Mouse (Mus musculus): Measurements from ENCODE around the gene Hist2h2ab. TPM values are rescaled to one million over a fixed set of nuclear protein-coding genes. Genes with fewer than 3 reads are reported as not detected.

Hist2h2ab gene
- polyA plus RNA-seq, 1 experiment from 2014 or later: 1.3 TPM

GRCm38 (mm10) chr3:96247356-96248140 is 27.9 kb downstream of the Hist2h2ab start:
- no peak for ATAC-seq (ENCODE audit: low read depth)
- peak overlapping the region; percentile 53 for H3K4me3 ChIP-seq (ENCODE audit: low read length)
- H3K9ac ChIP-seq (ENCODE audit: low read length): peak overlapping the region; percentile 68
- no peaks in the 10 kb centered on the region for H3K36me3 ChIP-seq (ENCODE audit: control insufficient read depth, insufficient read depth, low read length)
- peak overlapping the region; percentile 46 for H3K4me2 ChIP-seq (ENCODE audit: low read depth, low read length)
- 3% methylated on average over 11 of the region's 11 CpGs for WGBS
- no peaks in the 10 kb centered on the region for H3K9me3 ChIP-seq (ENCODE audit: control insufficient read depth, low read length)
- H3K27me3 ChIP-seq (ENCODE audit: control insufficient read depth, insufficient read depth, low read depth, low read length): no peaks in the 10 kb centered on the region; the same call in 1 of the 2 replicates
- H3K27ac ChIP-seq (ENCODE audit: low read length): peak overlapping the region; percentile 29; the same call in 1 of the 2 replicates
- peaks cover 19% of the 10 kb centered on the region for H3K4me1 ChIP-seq (replicated peaks; ENCODE audit: control insufficient read depth, insufficient read depth, low read length)

- peaks cover 19% of the 10 kb centered on the region for H3K4me1 ChIP-seq (replicated peaks; ENCODE audit: control insufficient read depth, insufficient read depth, low read length)
- H3K4me2 ChIP-seq (ENCODE audit: low read depth, low read length): peak overlapping the region; percentile 46
- peak overlapping the region; percentile 68 for H3K9ac ChIP-seq (ENCODE audit: low read length)
- H3K4me3 ChIP-seq (ENCODE audit: low read length): peak overlapping the region; percentile 53
- no peak for ATAC-seq (ENCODE audit: low read depth)
- WGBS: 31% methylated on average over 6 of the region's 6 CpGs
- peaks cover 6% of the 10 kb centered on the region; the same call in 1 of the 2 replicates for H3K27me3 ChIP-seq (ENCODE audit: control insufficient read depth, insufficient read depth, low read depth, low read length)
- no peaks in the 10 kb centered on the region for H3K9me3 ChIP-seq (ENCODE audit: control insufficient read depth, low read length)
- no peak overlapping the region for H3K27ac ChIP-seq (ENCODE audit: low read length)
- H3K36me3 ChIP-seq (ENCODE audit: control insufficient read depth, insufficient read depth, low read length): no peaks in the 10 kb centered on the region
Observed at GRCm38 (mm10) chr3:96248141-96249033, 28.7 kb downstream of the Hist2h2ab start.

DNA sequence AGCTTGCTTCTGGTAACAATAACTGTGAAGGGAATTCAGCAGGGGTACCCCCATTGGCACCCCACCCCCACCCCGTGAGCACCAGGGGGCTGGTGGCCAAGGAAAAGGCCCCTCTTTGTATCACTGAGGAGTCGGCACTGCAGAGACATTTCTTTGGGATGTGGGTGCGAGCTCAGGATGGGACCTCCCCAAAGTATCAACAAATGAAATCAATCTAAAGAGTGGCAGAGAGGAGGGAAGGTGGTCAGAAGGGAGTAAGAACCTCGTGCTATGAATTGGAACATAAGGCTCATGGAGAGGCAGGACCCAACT is 29.3 kb downstream of the Hist2h2ab start:
- Histone ChIP-seq H3K4me1 (replicated peaks; ENCODE audit: control insufficient read depth, insufficient read depth, low read length) (peaks cover 17% of the 10 kb centered on the region), H3K4me2 (ENCODE audit: low read depth, low read length) (peak overlapping the region; percentile 46), H3K27me3 (ENCODE audit: control insufficient read depth, insufficient read depth, low read depth, low read length) (peaks cover 9% of the 10 kb centered on the region; the same call in 1 of the 2 replicates), H3K4me3 (ENCODE audit: low read length) (peak overlapping the region; percentile 53), H3K9me3 (ENCODE audit: control insufficient read depth, low read length) (no peaks in the 10 kb centered on the region), H3K9ac (ENCODE audit: low read length) (peak overlapping the region; percentile 37), H3K27ac (ENCODE audit: low read length) (no peak overlapping the region), H3K36me3 (ENCODE audit: control insufficient read depth, insufficient read depth, low read length) (no peaks in the 10 kb centered on the region)
- 46% methylated on average over 4 of the region's 4 CpGs for WGBS
- no peak for ATAC-seq (ENCODE audit: low read depth)

- 62% methylated on average over 3 of the region's 3 CpGs for WGBS
- Histone ChIP-seq H3K9ac (ENCODE audit: low read length) (no peak overlapping the region), H3K4me3 (ENCODE audit: low read length) (no peak overlapping the region), H3K27ac (ENCODE audit: low read length) (no peak overlapping the region), H3K27me3 (ENCODE audit: control insufficient read depth, insufficient read depth, low read depth, low read length) (peaks cover 20% of the 10 kb centered on the region), H3K4me2 (ENCODE audit: low read depth, low read length) (no peak overlapping the region), H3K9me3 (ENCODE audit: control insufficient read depth, low read length) (no peaks in the 10 kb centered on the region), H3K36me3 (ENCODE audit: control insufficient read depth, insufficient read depth, low read length) (no peaks in the 10 kb centered on the region), H3K4me1 (replicated peaks; ENCODE audit: control insufficient read depth, insufficient read depth, low read length) (peaks cover 14% of the 10 kb centered on the region)
- no peak for ATAC-seq (ENCODE audit: low read depth)
Observed at GRCm38 (mm10) chr3:96250890-96251289, 31.2 kb downstream of the Hist2h2ab start.

DNA sequence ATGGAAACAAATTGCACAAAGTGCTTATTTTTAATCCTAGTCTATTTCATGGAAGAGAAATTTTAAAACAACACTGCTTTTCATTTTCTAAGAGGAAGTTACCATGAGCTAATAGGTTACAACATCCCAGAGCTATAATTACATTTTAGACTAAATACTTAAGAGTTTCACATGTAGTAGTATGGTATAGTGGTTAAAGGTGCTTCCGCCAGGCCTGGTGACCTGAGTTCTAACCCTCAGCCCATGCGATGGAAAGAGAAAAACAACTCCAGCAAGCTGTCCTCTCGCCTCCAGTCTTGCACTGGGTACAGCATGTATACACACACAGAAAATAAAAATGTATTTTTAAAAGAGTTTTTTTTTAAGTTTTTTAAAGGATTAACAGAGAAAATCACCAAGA is 32.1 kb downstream of the Hist2h2ab start:
- Histone ChIP-seq H3K9ac (ENCODE audit: low read length) (no peak overlapping the region), H3K4me2 (ENCODE audit: low read depth, low read length) (no peak overlapping the region), H3K27ac (ENCODE audit: low read length) (no peak overlapping the region), H3K27me3 (ENCODE audit: control insufficient read depth, insufficient read depth, low read depth, low read length) (peaks cover 20% of the 10 kb centered on the region), H3K36me3 (ENCODE audit: control insufficient read depth, insufficient read depth, low read length) (no peaks in the 10 kb centered on the region), H3K4me3 (ENCODE audit: low read length) (no peak overlapping the region), H3K4me1 (replicated peaks; ENCODE audit: control insufficient read depth, insufficient read depth, low read length) (peaks cover 14% of the 10 kb centered on the region), H3K9me3 (ENCODE audit: control insufficient read depth, low read length) (no peaks in the 10 kb centered on the region)
- WGBS: 79% methylated on average over 3 of the region's 3 CpGs
- ATAC-seq (ENCODE audit: low read depth): no peak

DNA sequence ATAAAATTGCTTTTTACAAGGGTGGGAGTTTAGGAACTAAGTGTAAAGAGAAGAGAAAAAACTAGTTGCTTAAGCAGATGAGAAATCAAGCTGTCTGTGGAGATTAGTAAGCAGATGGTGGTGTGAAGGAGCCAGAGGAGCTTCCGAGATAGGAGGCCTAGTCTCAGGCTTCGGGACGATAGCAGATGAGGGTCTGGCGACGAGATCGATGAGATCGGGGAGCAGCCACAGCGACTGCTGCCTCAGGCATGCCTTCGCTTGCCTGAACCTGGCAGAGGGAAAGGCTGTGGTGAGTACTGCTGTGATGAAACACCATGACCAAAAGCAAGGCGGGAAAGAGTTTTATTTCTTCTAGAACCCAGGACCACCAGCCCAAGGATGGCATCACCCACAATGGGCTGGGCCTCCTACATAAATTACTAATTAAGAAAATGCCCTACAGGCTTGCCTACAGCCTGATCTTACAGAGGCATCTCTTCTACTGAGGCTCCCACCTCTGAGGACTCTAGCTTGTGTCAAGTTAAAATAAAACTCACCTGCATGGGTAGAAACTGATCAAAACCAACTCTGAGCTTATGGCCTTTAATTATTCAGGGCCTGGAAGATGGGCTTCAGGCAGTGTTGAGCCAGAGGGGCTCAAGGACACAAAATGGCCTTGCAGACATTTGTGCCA is 35.2 kb downstream of the Hist2h2ab start:
- no peak overlapping the region for H3K9ac ChIP-seq (ENCODE audit: low read length)
- H3K36me3 ChIP-seq (ENCODE audit: control insufficient read depth, insufficient read depth, low read length): no peaks in the 10 kb centered on the region
- H3K4me1 ChIP-seq (replicated peaks; ENCODE audit: control insufficient read depth, insufficient read depth, low read length): 0 out of 2 replicates have a peak, but pooled peaks cover 2% of the 10 kb centered on the region
- WGBS: 38% methylated on average over 10 of the region's 10 CpGs
- no peak for ATAC-seq (ENCODE audit: low read depth)
- peaks cover 20% of the 10 kb centered on the region for H3K27me3 ChIP-seq (ENCODE audit: control insufficient read depth, insufficient read depth, low read depth, low read length)
- no peak overlapping the region for H3K27ac ChIP-seq (ENCODE audit: low read length)
- no peak overlapping the region for H3K4me2 ChIP-seq (ENCODE audit: low read depth, low read length)
- no peak overlapping the region for H3K4me3 ChIP-seq (ENCODE audit: low read length)
- H3K9me3 ChIP-seq (ENCODE audit: control insufficient read depth, low read length): no peaks in the 10 kb centered on the region

DNA sequence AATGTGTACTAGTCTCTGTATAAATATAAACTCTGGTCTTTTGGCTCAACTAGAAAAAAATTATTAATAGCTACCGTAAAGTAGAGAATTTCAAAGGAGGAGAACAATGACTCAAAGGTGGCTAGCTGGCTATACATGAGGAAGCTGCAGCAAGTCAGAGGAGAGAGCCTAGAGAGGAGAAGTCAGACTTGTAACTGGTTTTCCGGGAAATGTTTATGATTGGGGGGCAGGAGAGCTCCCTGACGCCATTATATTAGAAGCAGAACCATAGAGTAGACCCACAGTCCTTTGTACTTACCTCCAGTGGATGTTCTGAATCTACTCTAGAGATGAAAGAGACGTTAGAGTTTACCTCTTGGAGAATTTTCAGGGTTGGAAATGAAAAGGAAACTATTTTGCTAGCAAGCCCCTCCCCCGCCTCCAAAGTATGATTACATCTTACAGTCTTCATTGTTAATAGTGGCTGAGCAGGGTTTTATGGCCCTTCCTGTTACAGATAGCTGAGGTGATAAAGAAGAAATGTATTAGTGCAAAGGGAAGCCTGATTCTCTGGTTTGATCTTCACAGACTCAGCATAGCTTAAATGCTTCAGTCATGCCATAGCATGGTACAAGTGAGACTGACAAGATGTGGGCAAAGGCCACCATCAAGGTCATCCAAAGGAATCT is 36.4 kb downstream of the Hist2h2ab start:
- H3K27ac ChIP-seq (ENCODE audit: low read length): 0 out of 2 replicates have a peak overlapping the region, but pooled peaks have one; percentile 31
- no peak overlapping the region for H3K4me3 ChIP-seq (ENCODE audit: low read length)
- WGBS: 53% methylated on average over 5 of the region's 5 CpGs
- ATAC-seq (ENCODE audit: low read depth): no peak
- peaks cover 20% of the 10 kb centered on the region for H3K27me3 ChIP-seq (ENCODE audit: control insufficient read depth, insufficient read depth, low read depth, low read length)
- H3K9ac ChIP-seq (ENCODE audit: low read length): no peak overlapping the region
- H3K4me2 ChIP-seq (ENCODE audit: low read depth, low read length): no peak overlapping the region
- H3K36me3 ChIP-seq (ENCODE audit: control insufficient read depth, insufficient read depth, low read length): no peaks in the 10 kb centered on the region
- 0 out of 2 replicates have a peak, but pooled peaks cover 2% of the 10 kb centered on the region for H3K4me1 ChIP-seq (replicated peaks; ENCODE audit: control insufficient read depth, insufficient read depth, low read length)
- no peaks in the 10 kb centered on the region for H3K9me3 ChIP-seq (ENCODE audit: control insufficient read depth, low read length)

DNA sequence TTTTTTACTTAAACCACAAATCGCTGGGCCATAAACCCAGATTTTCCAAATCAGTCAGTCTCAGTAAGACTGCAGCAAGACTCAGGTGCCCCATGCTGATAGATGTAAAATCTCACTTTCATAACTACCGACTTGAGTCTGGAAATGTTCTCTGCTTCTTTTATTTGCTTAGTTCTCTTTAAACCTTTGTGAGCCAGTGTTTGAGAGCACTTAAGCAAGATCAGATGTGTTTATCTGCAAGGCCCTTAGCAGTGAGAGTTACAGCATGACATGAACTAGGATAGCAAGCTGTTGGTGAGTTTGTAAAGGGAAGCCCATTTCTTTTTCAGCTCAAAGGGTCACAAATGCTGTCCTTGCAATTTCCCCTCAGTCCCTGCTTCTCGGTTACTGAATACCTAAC is 37.5 kb downstream of the Hist2h2ab start:
- Histone ChIP-seq H3K36me3 (ENCODE audit: control insufficient read depth, insufficient read depth, low read length) (no peaks in the 10 kb centered on the region), H3K4me2 (ENCODE audit: low read depth, low read length) (no peak overlapping the region), H3K27me3 (ENCODE audit: control insufficient read depth, insufficient read depth, low read depth, low read length) (peaks cover 20% of the 10 kb centered on the region), H3K9me3 (ENCODE audit: control insufficient read depth, low read length) (no peaks in the 10 kb centered on the region), H3K9ac (ENCODE audit: low read length) (no peak overlapping the region), H3K4me3 (ENCODE audit: low read length) (no peak overlapping the region), H3K4me1 (replicated peaks; ENCODE audit: control insufficient read depth, insufficient read depth, low read length) (peaks cover 7% of the 10 kb centered on the region), H3K27ac (ENCODE audit: low read length) (no peak overlapping the region)
- 50% methylated on average over 3 of the region's 3 CpGs for WGBS
- ATAC-seq (ENCODE audit: low read depth): no peak

All from lung, embryonic 16.5 days (tissue).